Mouse (Mus musculus): ENCODE measurements at regions not wholly inside any gene's neighbourhood (a gene's known extent, or its start where the extent isn't known, plus 50 kb on each side); places are given as distances from the start of the nearest gene placed in this dataset.
A peak's percentile ranks its signal among the peaks of the same experiment; 100 is the strongest.

GRCm38 (mm10) chr12:112434673-112435294, 54.5 kb upstream of the A530016L24Rik start:
- H3K36me3 ChIP-seq (replicated peaks; ENCODE audit: control insufficient read depth, insufficient read depth) = no peaks in the 10 kb centered on the region
- H3K4me1 ChIP-seq (replicated peaks; ENCODE audit: control insufficient read depth, insufficient read depth, low read length) = peaks cover 35% of the 10 kb centered on the region
- DNase-seq (ENCODE audit: low spot score) (no peak), ATAC-seq (ENCODE audit: low FRiP score) (no peak)
- no peak overlapping the region for H3K4me2 ChIP-seq (replicated peaks)
- no peak overlapping the region for H3K4me3 ChIP-seq (replicated peaks; ENCODE audit: low read length)
- H3K9me3 ChIP-seq (ENCODE audit: control insufficient read depth, low read length) = no peaks in the 10 kb centered on the region
- H3K9ac ChIP-seq = no peak overlapping the region; the same call in 1 of the 2 replicates
- H3K27me3 ChIP-seq (ENCODE audit: control insufficient read depth, insufficient read depth, low read length) = no peaks in the 10 kb centered on the region; the same call in 1 of the 2 replicates
- H3K27ac ChIP-seq = peak overlapping the region; percentile 48
- WGBS = 40% methylated on average over 3 of the region's 3 CpGs

GRCm38 (mm10) chr12:112435295-112436110, 53.7 kb upstream of the A530016L24Rik start:
- Histone ChIP-seq H3K9ac (no peak overlapping the region; the same call in 1 of the 2 replicates), H3K4me2 (replicated peaks) (no peak overlapping the region), H3K27me3 (ENCODE audit: control insufficient read depth, insufficient read depth, low read length) (no peaks in the 10 kb centered on the region; the same call in 1 of the 2 replicates), H3K4me3 (replicated peaks; ENCODE audit: low read length) (no peak overlapping the region), H3K9me3 (ENCODE audit: control insufficient read depth, low read length) (no peaks in the 10 kb centered on the region), H3K36me3 (replicated peaks; ENCODE audit: control insufficient read depth, insufficient read depth) (no peaks in the 10 kb centered on the region), H3K4me1 (replicated peaks; ENCODE audit: control insufficient read depth, insufficient read depth, low read length) (peaks cover 28% of the 10 kb centered on the region), H3K27ac (peak overlapping the region; percentile 48)
- 31% methylated on average over 21 of the region's 21 CpGs for WGBS
- DNase-seq (ENCODE audit: low spot score) (no peak), ATAC-seq (ENCODE audit: low FRiP score) (0 out of 2 replicates have a peak, but pooled peaks have one; percentile 28)

- no peak for DNase-seq (ENCODE audit: low spot score)
Measured at GRCm38 (mm10) chr12:112437046-112437445, 52.2 kb upstream of the A530016L24Rik start.

GRCm38 (mm10) chr12:112438206-112438605, 51.0 kb upstream of the A530016L24Rik start:
- 81% methylated on average over 8 of the region's 8 CpGs for WGBS

More at GRCm38 (mm10) chr12:112437046-112437445, 52.2 kb upstream of the A530016L24Rik start:
- no peak for ATAC-seq (ENCODE audit: low FRiP score)
- Histone ChIP-seq H3K4me1 (replicated peaks; ENCODE audit: control insufficient read depth, insufficient read depth, low read length) (peaks cover 28% of the 10 kb centered on the region), H3K27me3 (ENCODE audit: control insufficient read depth, insufficient read depth, low read length) (no peaks in the 10 kb centered on the region; the same call in 1 of the 2 replicates), H3K9ac (no peak overlapping the region), H3K9me3 (ENCODE audit: control insufficient read depth, low read length) (no peaks in the 10 kb centered on the region), H3K27ac (no peak overlapping the region), H3K4me2 (replicated peaks) (no peak overlapping the region), H3K4me3 (replicated peaks; ENCODE audit: low read length) (no peak overlapping the region), H3K36me3 (replicated peaks; ENCODE audit: control insufficient read depth, insufficient read depth) (no peaks in the 10 kb centered on the region)
- WGBS = 68% methylated on average over 3 of the region's 3 CpGs

More at GRCm38 (mm10) chr12:112438206-112438605, 51.0 kb upstream of the A530016L24Rik start:
- no peak overlapping the region for H3K4me3 ChIP-seq (replicated peaks; ENCODE audit: low read length)
- DNase-seq (ENCODE audit: low spot score) (no peak), ATAC-seq (ENCODE audit: low FRiP score) (no peak)
- no peak overlapping the region for H3K4me2 ChIP-seq (replicated peaks)
- H3K4me1 ChIP-seq (replicated peaks; ENCODE audit: control insufficient read depth, insufficient read depth, low read length) = peaks cover 23% of the 10 kb centered on the region
- no peaks in the 10 kb centered on the region; the same call in 1 of the 2 replicates for H3K27me3 ChIP-seq (ENCODE audit: control insufficient read depth, insufficient read depth, low read length)
- no peaks in the 10 kb centered on the region for H3K9me3 ChIP-seq (ENCODE audit: control insufficient read depth, low read length)
- no peak overlapping the region for H3K27ac ChIP-seq
- no peak overlapping the region for H3K9ac ChIP-seq
- no peaks in the 10 kb centered on the region for H3K36me3 ChIP-seq (replicated peaks; ENCODE audit: control insufficient read depth, insufficient read depth)
